Mouse (Mus musculus) liver, embryonic 14.5 days (tissue): Measurements from ENCODE around the gene Grm7.

Source experiments
- CTCF ChIP-seq: IDR thresholded peaks from 2 replicates; pipeline ENCODE4 v1.5.1; 2016; ENCODE audit warnings: antibody characterized with exemption, low read depth, control low read depth
- EP300 ChIP-seq: IDR thresholded peaks from 2 replicates; pipeline ENCODE4 v1.6.1; 2016; ENCODE audit warnings: antibody characterized with exemption, low read depth

DNA sequence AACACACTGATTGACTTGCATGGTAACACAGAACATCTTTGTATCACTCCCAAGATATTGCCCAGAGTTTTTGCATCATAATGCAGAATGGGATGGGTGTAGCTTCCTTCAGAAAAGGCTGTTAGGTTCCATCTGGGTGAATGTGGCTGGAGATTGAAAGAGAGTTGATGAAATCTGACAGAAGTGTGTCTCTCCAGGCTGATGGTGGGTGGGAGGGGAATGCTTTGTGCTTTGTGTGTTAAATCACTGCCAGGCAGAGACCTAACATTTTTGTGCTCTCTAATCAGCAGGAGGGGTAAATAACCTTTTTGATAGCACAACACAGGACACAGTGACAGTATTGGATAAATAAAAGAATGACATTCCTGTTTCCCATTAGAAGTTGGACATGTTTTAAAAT is 840.7 kb downstream of the Grm7 start:
- TF ChIP-seq CTCF = no peak
- TF ChIP-seq EP300 = no peak
